Mouse (Mus musculus) ES-E14 (cell line): Measurements from ENCODE around the gene Selplg. TPM values are rescaled to one million over a fixed set of nuclear protein-coding genes. Genes with fewer than 3 reads are reported as not detected.

ENCODE experiments used
- DNase-seq: peaks from one replicate; pipeline ENCODE4 v3.0.0-alpha.2; 2013; ENCODE audit warnings: low read depth, low spot score
- H3K27ac ChIP-seq: 2 replicates; pipeline ENCODE4 v1.5.1; 2012; ENCODE audit warnings: low read depth, mild to moderate bottlenecking, low read length, moderate library complexity, mixed read lengths; ENCODE audit not compliant: poor library complexity, insufficient read depth, severe bottlenecking
- H3K36me3 ChIP-seq: 2 replicates; pipeline ENCODE4 v1.6.1; 2012; ENCODE audit warnings: mild to moderate bottlenecking, low read length, moderate library complexity, mixed read lengths; ENCODE audit not compliant: control insufficient read depth, poor library complexity, insufficient read depth, severe bottlenecking
- H3K4me1 ChIP-seq, 2 experiments: fragments of 150-350 bp in 1 of 2; sonication (generic) in 1 of 2; 2 replicates each; pipeline ENCODE4 v1.6.1; 2012; ENCODE audit warnings: low read length in 2 of 2, mild to moderate bottlenecking in 1 of 2, mixed read lengths in 1 of 2; ENCODE audit not compliant: control insufficient read depth in 2 of 2, insufficient read depth in 2 of 2, poor library complexity in 1 of 2
- H3K4me3 ChIP-seq, 2 experiments: fragments of 150-350 bp in 1 of 2; sonication (generic) in 1 of 2; 2 replicates each; pipeline ENCODE4 v1.5.1; 2012; ENCODE audit warnings: low read length in 2 of 2, low read depth in 1 of 2, mild to moderate bottlenecking in 1 of 2, mixed read lengths in 1 of 2; ENCODE audit not compliant: insufficient read depth in 1 of 2, poor library complexity in 1 of 2, severe bottlenecking in 1 of 2
- H3K9ac ChIP-seq: 2 replicates; pipeline ENCODE4 v1.6.1; 2012; ENCODE audit warnings: low read depth, mild to moderate bottlenecking, low read length, mixed read lengths; ENCODE audit not compliant: poor library complexity, insufficient read depth, severe bottlenecking
- H3K9me3 ChIP-seq: fragments of 150-350 bp; sonication (generic); 2 replicates; pipeline ENCODE4 v1.6.1; 2012; ENCODE audit warnings: low read depth, mild to moderate bottlenecking, low read length; ENCODE audit not compliant: control insufficient read depth, insufficient read depth
- CHD2 ChIP-seq: IDR thresholded peaks from 2 replicates; pipeline ENCODE4 v1.6.1; 2014; ENCODE audit warnings: mild to moderate bottlenecking, low read depth, low read length, inconsistent platforms
- HCFC1 ChIP-seq: IDR thresholded peaks from 2 replicates; pipeline ENCODE4 v1.6.1; 2012; ENCODE audit warnings: low read length, inconsistent platforms, borderline replicate concordance; ENCODE audit not compliant: insufficient read depth
- MAFK ChIP-seq: IDR thresholded peaks from 2 replicates; pipeline ENCODE4 v1.6.1; 2014; ENCODE audit warnings: mild to moderate bottlenecking, low read depth, low read length, inconsistent platforms; ENCODE audit not compliant: insufficient read depth
- ZC3H11A ChIP-seq: IDR thresholded peaks from 2 replicates; pipeline ENCODE4 v1.6.1; 2012; ENCODE audit warnings: low read depth, mild to moderate bottlenecking, inconsistent platforms, low read length, borderline replicate concordance
- ZNF384 ChIP-seq: IDR thresholded peaks from 2 replicates; pipeline ENCODE4 v1.6.1; 2012; ENCODE audit warnings: low read depth, low read length, inconsistent platforms
- in situ Hi-C, 2 experiments: fragments of 600-800 bp; cut with MboI; formaldehyde crosslinking; loops; one replicate each; pipeline ENCODE4 v1.15.1; 2025; ENCODE audit warnings: low sequenced_read_pairs in 2 of 2, inconsistent platforms in 1 of 2; ENCODE audit not compliant: unreplicated experiment in 2 of 2
- total RNA-seq: library from RNA; depleted of rRNA; stranded (reverse); fragments of 300-350 nt; gene quantifications from 2 replicates; pipeline ENCODE4 v1.2.3, GENCODE M21; 2012

Gene Selplg
- total RNA-seq, 1 experiment: 0.31 TPM

DNA sequence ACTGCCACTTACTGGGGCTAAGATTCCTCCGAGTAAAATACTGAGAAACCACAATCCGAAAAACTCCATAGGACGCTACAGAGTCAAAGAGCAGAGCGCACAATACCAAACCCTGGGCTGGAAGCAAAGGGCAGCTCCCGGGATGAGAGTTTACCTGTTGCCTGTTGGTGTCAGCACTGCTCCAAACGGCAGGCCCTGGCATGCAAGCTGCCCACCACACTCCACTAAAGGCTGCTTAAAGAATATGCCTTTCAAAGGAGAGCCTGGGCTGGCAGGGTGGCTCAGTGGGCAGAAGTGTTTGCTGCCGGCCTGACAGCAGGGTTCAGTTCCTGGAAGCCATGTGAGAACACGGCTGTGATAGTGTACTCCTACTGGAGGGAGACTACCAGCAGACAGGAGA is 25.2 kb upstream of the Selplg start:
- Histone ChIP-seq H3K36me3 (peaks cover 18% of the 10 kb centered on the region; the same call in 1 of the 2 replicates), H3K4me1 (peaks cover 4 to 23% of the 10 kb centered on the region in 2 experiments; a peak in 3 of 4 replicates), H3K27ac (no peak overlapping the region), H3K9me3 (no peaks in the 10 kb centered on the region), H3K4me3 (no peak overlapping the region), H3K9ac (no peak overlapping the region; the same call in 1 of the 2 replicates)
- no peak for DNase-seq
- TF ChIP-seq MAFK: no peak
- no peak for TF ChIP-seq CHD2
- TF ChIP-seq ZC3H11A: no peak
- TF ChIP-seq HCFC1: no peak
- TF ChIP-seq ZNF384: no peak
- in situ Hi-C loops: no loop called here

- H3K9ac ChIP-seq: no peak overlapping the region
- in situ Hi-C loops: no loop called here
Measured at GRCm38 (mm10) chr5:113856631-113857030, 24.2 kb upstream of the Selplg start.

GRCm38 (mm10) chr5:113855696-113856095 is 23.3 kb upstream of the Selplg start:
- Histone ChIP-seq H3K9ac (no peak overlapping the region), H3K4me3 (no peak overlapping the region), H3K27ac (no peak overlapping the region), H3K36me3 (peaks cover 23% of the 10 kb centered on the region; the same call in 1 of the 2 replicates), H3K4me1 (peaks cover 4 to 21% of the 10 kb centered on the region in 2 experiments; a peak in 3 of 4 replicates), H3K9me3 (no peaks in the 10 kb centered on the region)
- no peak for DNase-seq
- TF ChIP-seq HCFC1 (no peak), CHD2 (no peak), ZC3H11A (no peak), ZNF384 (no peak), MAFK (no peak)
- in situ Hi-C loops: no loop called here

More at GRCm38 (mm10) chr5:113856631-113857030, 24.2 kb upstream of the Selplg start:
- no peak for DNase-seq
- H3K36me3 ChIP-seq: peaks cover 22% of the 10 kb centered on the region; the same call in 1 of the 2 replicates
- H3K9me3 ChIP-seq: no peaks in the 10 kb centered on the region
- H3K4me1 ChIP-seq: peaks cover 4 to 23% of the 10 kb centered on the region in 2 experiments; a peak in 3 of 4 replicates
- H3K27ac ChIP-seq: no peak overlapping the region
- no peak overlapping the region for H3K4me3 ChIP-seq
- no peak for TF ChIP-seq MAFK

GRCm38 (mm10) chr5:113855117-113855516 is 22.7 kb upstream of the Selplg start:
- peaks cover 29% of the 10 kb centered on the region for H3K36me3 ChIP-seq
- no peak overlapping the region for H3K27ac ChIP-seq
- H3K4me1 ChIP-seq: peaks cover 4 to 21% of the 10 kb centered on the region in 2 experiments; a peak in 3 of 4 replicates
- no peak overlapping the region for H3K9ac ChIP-seq
- TF ChIP-seq ZNF384 (no peak), CHD2 (no peak), HCFC1 (no peak), ZC3H11A (no peak), MAFK (no peak)
- DNase-seq: no peak
- in situ Hi-C loops: no loop called here
- no peak overlapping the region for H3K4me3 ChIP-seq
- H3K9me3 ChIP-seq: no peaks in the 10 kb centered on the region

DNA sequence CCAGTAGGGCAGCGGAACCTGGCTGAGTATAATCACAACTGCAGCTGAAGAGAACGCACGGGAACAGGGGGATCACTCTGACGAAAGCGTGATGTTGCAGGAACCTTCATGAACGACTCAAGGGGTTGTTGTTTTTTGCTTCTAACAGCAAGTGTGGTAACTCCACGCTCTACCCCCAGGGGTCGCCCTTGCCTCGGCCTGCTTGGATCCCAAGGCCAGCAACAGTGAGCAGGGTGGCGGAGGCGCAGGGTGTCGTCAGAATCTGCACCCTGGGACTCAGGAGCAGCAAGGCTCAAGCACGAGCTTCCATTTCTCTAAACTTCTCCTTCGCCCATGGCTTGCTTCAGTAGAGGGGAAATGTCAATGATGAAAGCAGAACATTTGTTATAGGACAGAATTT is 22.1 kb upstream of the Selplg start:
- Histone ChIP-seq H3K4me1 (peaks cover 4 to 21% of the 10 kb centered on the region in 2 experiments; a peak in 3 of 4 replicates), H3K9me3 (no peaks in the 10 kb centered on the region), H3K36me3 (peaks cover 35% of the 10 kb centered on the region), H3K27ac (no peak overlapping the region), H3K9ac (no peak overlapping the region), H3K4me3 (0 out of 4 replicates have a peak overlapping the region, but pooled peaks of 1 of the 2 experiments have one; percentile 32)
- TF ChIP-seq HCFC1 (no peak), CHD2 (no peak), ZC3H11A (peak; percentile 46; the same call in 1 of the 2 replicates), ZNF384 (no peak)
- peak; percentile 79 for DNase-seq
- in situ Hi-C loops: no loop called here
